Mouse (Mus musculus): ENCODE results near the gene Olfr412. TPM values are rescaled to one million over a fixed set of nuclear protein-coding genes. Genes with fewer than 3 reads are reported as not detected.

Olfr412 gene
- polyA plus RNA-seq (2012; rRNA removed), result not detected in 2 replicates

DNA sequence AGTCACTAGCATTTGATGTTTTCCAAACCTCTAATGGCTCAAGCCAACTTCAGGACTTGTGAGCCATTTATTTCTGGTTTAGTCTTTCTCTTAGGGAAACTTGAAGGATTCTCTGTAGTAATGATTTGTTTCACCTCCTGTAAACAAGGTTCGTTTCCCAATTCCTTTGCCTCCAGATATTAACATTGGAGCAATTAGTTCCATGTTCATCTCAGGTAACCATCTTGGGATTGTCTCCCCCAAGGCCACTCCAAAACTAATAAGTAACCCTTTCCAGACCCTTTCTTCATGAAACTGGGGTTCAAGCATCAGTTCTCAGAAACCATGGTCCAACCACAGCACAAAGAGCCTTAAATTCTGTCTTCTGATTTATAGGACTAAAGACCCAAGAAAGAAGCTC, at the start of gene Olfr412:
TSS of gene Olfr412 (plus strand) at position 301 of the 400 bp plus-strand sequence.

DNA sequence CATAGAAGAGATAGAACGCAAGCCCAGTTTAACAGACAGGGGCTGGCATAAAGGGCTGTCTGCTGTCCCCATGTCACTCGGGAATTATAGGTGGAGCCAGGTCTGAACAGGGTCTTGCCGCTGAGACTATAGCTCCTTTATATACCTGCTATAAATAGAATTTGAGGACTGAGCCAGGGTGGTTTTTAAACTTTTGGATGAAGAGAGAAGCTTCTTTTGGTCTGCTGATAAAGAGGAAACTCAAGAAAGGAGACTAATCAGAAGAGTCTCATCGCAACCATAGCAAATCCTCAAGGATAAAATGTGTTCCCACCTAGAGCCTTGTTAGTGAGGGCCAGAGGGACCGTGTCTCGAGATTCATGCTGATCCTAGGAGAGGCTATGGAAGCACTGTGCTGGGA, 23.9 kb upstream of the Olfr412 start, which contains the start of gene Olfr410:
TSS of gene Olfr410 (minus strand) at position 101 of the 400 bp plus-strand sequence.

DNA sequence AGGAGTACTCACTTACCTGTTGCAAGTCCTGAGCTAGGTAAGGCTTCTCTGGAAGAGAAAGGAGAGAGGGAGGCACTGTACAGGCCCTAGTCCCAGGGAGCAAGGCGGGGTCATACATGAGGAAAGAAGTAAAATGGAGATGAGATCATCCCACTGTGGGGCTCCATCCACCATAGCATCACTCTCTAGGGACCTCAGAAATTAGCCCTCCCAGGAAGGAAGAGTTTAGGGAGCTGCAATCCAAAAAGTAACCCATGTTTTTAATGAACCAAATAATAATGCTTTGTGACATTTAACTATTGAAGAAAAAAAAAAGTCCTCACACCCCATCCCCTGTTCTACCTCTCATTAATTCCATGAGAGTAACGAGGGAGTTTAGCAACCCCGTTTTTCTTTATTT, 9.3 kb upstream of the Olfr412 start, which contains the start of gene Olfr411:
TSS of gene Olfr411 (minus strand) at position 101 of the 400 bp plus-strand sequence.

Other genes with a start within 250 kb of the Olfr412 start
- gene Olfr401, start 248.4 kb upstream of the Olfr412 start, polyA plus RNA-seq (2012; rRNA removed), result not detected in 2 replicates
- not detected in 2 replicates for gene Olfr402, start 208.5 kb upstream of the Olfr412 start, polyA plus RNA-seq (2012; rRNA removed)
- gene Olfr403, start 175.8 kb upstream of the Olfr412 start, polyA plus RNA-seq (2012; rRNA removed), result not detected in 2 replicates
- gene Olfr43, start 150.7 kb upstream of the Olfr412 start, polyA plus RNA-seq (2012; rRNA removed), result not detected in 2 replicates
- gene Olfr406, start 102.3 kb upstream of the Olfr412 start, polyA plus RNA-seq (2012; rRNA removed), result not detected in 2 replicates
- not detected in 2 replicates for gene Olfr59, start 78.3 kb upstream of the Olfr412 start, polyA plus RNA-seq (2012; rRNA removed)
- gene Olfr410, start 24.0 kb upstream of the Olfr412 start, polyA plus RNA-seq (2012; rRNA removed), result not detected in 2 replicates
- not detected in 2 replicates for gene Olfr411, start 9.4 kb upstream of the Olfr412 start, polyA plus RNA-seq (2012; rRNA removed)
- gene Rap1gap2, start 248.8 kb downstream of the Olfr412 start, polyA plus RNA-seq (2012; rRNA removed), result 28.6 and 29.5 TPM in 2 replicates

Measured in central nervous system, embryonic 18 days (tissue).